Mouse (Mus musculus) hindbrain, embryonic 13.5 days (tissue): Measurements from ENCODE around the gene Tspan15. TPM values are rescaled to one million over a fixed set of nuclear protein-coding genes. Genes with fewer than 3 reads are reported as not detected.

Experiments used
- ATAC-seq: fragments of 200-750 bp; cut with Nextera tagmentation; 2 replicates; pipeline ENCODE4 v1.8.0; 2017; ENCODE audit warnings: moderate TSS enrichment; ENCODE audit not compliant: low FRiP score
- H3K27ac ChIP-seq: fragments of 300-500 bp; sonication (generic); 2 replicates; pipeline ENCODE4 v1.5.1; 2015; ENCODE audit warnings: inconsistent platforms, mild to moderate bottlenecking, moderate library complexity
- H3K27me3 ChIP-seq: fragments of 300-500 bp; sonication (generic); 2 replicates; pipeline ENCODE4 v1.6.1; 2015; ENCODE audit warnings: mild to moderate bottlenecking, inconsistent platforms
- H3K36me3 ChIP-seq: fragments of 300-500 bp; sonication (generic); 2 replicates; pipeline ENCODE4 v1.6.1; 2015; ENCODE audit warnings: mild to moderate bottlenecking, inconsistent platforms
- H3K4me1 ChIP-seq: fragments of 300-500 bp; sonication (generic); replicated peaks from 2 replicates; pipeline ENCODE4 v1.6.1; 2015; ENCODE audit warnings: inconsistent platforms
- H3K4me2 ChIP-seq: fragments of 300-500 bp; sonication (generic); 2 replicates; pipeline ENCODE4 v1.6.1; 2015; ENCODE audit warnings: inconsistent platforms, mild to moderate bottlenecking, moderate library complexity
- H3K4me3 ChIP-seq: fragments of 300-500 bp; sonication (generic); 2 replicates; pipeline ENCODE4 v1.5.1; 2015; ENCODE audit warnings: mild to moderate bottlenecking, inconsistent platforms
- H3K9ac ChIP-seq: fragments of 300-500 bp; sonication (generic); 2 replicates; pipeline ENCODE4 v1.6.1; 2015; ENCODE audit warnings: mild to moderate bottlenecking, inconsistent platforms
- H3K9me3 ChIP-seq: fragments of 300-500 bp; sonication (generic); 2 replicates; pipeline ENCODE4 v1.6.1; 2016; ENCODE audit warnings: inconsistent platforms
- WGBS: fragments of 180-500 bp; shearing (Covaris S2); methylation state at CpG from one replicate; pipeline ENCODE4 v1.1.7; 2015; 5-methylcytosine and 5-hydroxymethylcytosine counted together
- polyA plus RNA-seq: library from polyadenylated mRNA; unstranded; fragments of >200 nt; fragmentation: Nextera tagmentation; extraction: Ambion mirVana; gene quantifications from 2 replicates; pipeline ENCODE4 v1.2.1, GENCODE M21; 2015

Gene Tspan15
- 20.6 and 22.1 TPM in 2 replicates for polyA plus RNA-seq

- ATAC-seq: peak; percentile 96
- H3K36me3 ChIP-seq: no peaks in the 10 kb centered on the region
- peak within 1 kb of the TSS; percentile 75 for H3K9ac ChIP-seq
- H3K4me3 ChIP-seq: peak within 1 kb of the TSS; percentile 65
- H3K27ac ChIP-seq: no peak within 1 kb of the TSS
- H3K27me3 ChIP-seq: peaks cover 19% of the 10 kb centered on the region; the same call in 1 of the 2 replicates
- no peaks in the 10 kb centered on the region for H3K9me3 ChIP-seq
- peak within 1 kb of the TSS; percentile 95 for H3K4me2 ChIP-seq
- peaks cover 9% of the 10 kb centered on the region for H3K4me1 ChIP-seq
- WGBS: under 1% methylated on average over 59 of the region's 59 CpGs
Observed at GRCm38 (mm10) chr10:62230708-62231394, at the start of gene Tspan15. Tspan15 (minus strand) TSS chr10:62231251.

GRCm38 (mm10) chr10:62279671-62280070 is 48.6 kb upstream of the Tspan15 start:
- WGBS: 89% methylated on average over 4 of the region's 4 CpGs

GRCm38 (mm10) chr10:62279066-62279465 is 48.0 kb upstream of the Tspan15 start:
- Histone ChIP-seq H3K27me3 (no peaks in the 10 kb centered on the region), H3K9me3 (no peaks in the 10 kb centered on the region), H3K4me2 (no peak overlapping the region), H3K9ac (no peak overlapping the region), H3K27ac (no peak overlapping the region), H3K4me1 (no peaks in the 10 kb centered on the region), H3K4me3 (no peak overlapping the region), H3K36me3 (peaks cover 67% of the 10 kb centered on the region)
- ATAC-seq: no peak
- 66% methylated on average over 3 of the region's 3 CpGs for WGBS

More at GRCm38 (mm10) chr10:62279671-62280070, 48.6 kb upstream of the Tspan15 start:
- no peaks in the 10 kb centered on the region for H3K4me1 ChIP-seq
- ATAC-seq: no peak
- no peaks in the 10 kb centered on the region for H3K27me3 ChIP-seq
- no peak overlapping the region for H3K9ac ChIP-seq
- peaks cover 67% of the 10 kb centered on the region for H3K36me3 ChIP-seq
- no peaks in the 10 kb centered on the region for H3K9me3 ChIP-seq
- H3K4me3 ChIP-seq: no peak overlapping the region
- no peak overlapping the region for H3K4me2 ChIP-seq
- H3K27ac ChIP-seq: no peak overlapping the region

- Histone ChIP-seq H3K9ac (no peak overlapping the region), H3K4me2 (no peak overlapping the region), H3K27ac (no peak overlapping the region), H3K4me3 (no peak overlapping the region), H3K4me1 (no peaks in the 10 kb centered on the region), H3K9me3 (no peaks in the 10 kb centered on the region), H3K36me3 (peaks cover 68% of the 10 kb centered on the region), H3K27me3 (no peaks in the 10 kb centered on the region)
- ATAC-seq: no peak
- 95% methylated on average over 18 of the region's 19 CpGs for WGBS
Observed at GRCm38 (mm10) chr10:62277499-62278293, 46.6 kb upstream of the Tspan15 start.

- Histone ChIP-seq H3K36me3 (peaks cover 66% of the 10 kb centered on the region), H3K4me1 (no peaks in the 10 kb centered on the region), H3K4me3 (no peak overlapping the region), H3K9ac (no peak overlapping the region), H3K4me2 (no peak overlapping the region), H3K27ac (no peak overlapping the region), H3K9me3 (no peaks in the 10 kb centered on the region), H3K27me3 (no peaks in the 10 kb centered on the region)
- 41% methylated on average over 4 of the region's 4 CpGs for WGBS
- no peak for ATAC-seq
Observed at GRCm38 (mm10) chr10:62275235-62275634, 44.2 kb upstream of the Tspan15 start.

- Histone ChIP-seq H3K9me3 (no peaks in the 10 kb centered on the region), H3K4me1 (no peaks in the 10 kb centered on the region), H3K36me3 (peaks cover 58% of the 10 kb centered on the region), H3K4me2 (no peak overlapping the region), H3K27ac (no peak overlapping the region), H3K27me3 (peaks cover 3% of the 10 kb centered on the region; the same call in 1 of the 2 replicates), H3K4me3 (no peak overlapping the region), H3K9ac (no peak overlapping the region)
- 84% methylated on average over 16 of the region's 16 CpGs for WGBS
- ATAC-seq: no peak
Observed at GRCm38 (mm10) chr10:62269278-62269677, 38.2 kb upstream of the Tspan15 start.

GRCm38 (mm10) chr10:62264299-62264698 is 33.2 kb upstream of the Tspan15 start:
- ATAC-seq: no peak
- 84% methylated on average over 2 of the region's 2 CpGs for WGBS
- no peak overlapping the region for H3K4me3 ChIP-seq
- no peak overlapping the region for H3K9ac ChIP-seq
- H3K4me2 ChIP-seq: no peak overlapping the region
- peaks cover 8% of the 10 kb centered on the region for H3K27me3 ChIP-seq
- peaks cover 12% of the 10 kb centered on the region for H3K36me3 ChIP-seq
- no peaks in the 10 kb centered on the region for H3K4me1 ChIP-seq
- H3K9me3 ChIP-seq: no peaks in the 10 kb centered on the region
- no peak overlapping the region for H3K27ac ChIP-seq

GRCm38 (mm10) chr10:62261115-62261886 is 30.2 kb upstream of the Tspan15 start:
- Histone ChIP-seq H3K4me1 (no peaks in the 10 kb centered on the region), H3K9me3 (no peaks in the 10 kb centered on the region), H3K4me3 (no peak overlapping the region), H3K27me3 (peaks cover 11% of the 10 kb centered on the region), H3K9ac (no peak overlapping the region), H3K4me2 (no peak overlapping the region), H3K27ac (no peak overlapping the region), H3K36me3 (no peaks in the 10 kb centered on the region)
- WGBS: 19% methylated on average over 18 of the region's 18 CpGs
- ATAC-seq: peak; percentile 49; the same call in 1 of the 2 replicates

- H3K4me1 ChIP-seq: no peaks in the 10 kb centered on the region
- H3K4me2 ChIP-seq: no peak overlapping the region
- no peak overlapping the region for H3K27ac ChIP-seq
- WGBS: 91% methylated on average over 5 of the region's 5 CpGs
- no peaks in the 10 kb centered on the region for H3K36me3 ChIP-seq
- no peak for ATAC-seq
- peaks cover 8% of the 10 kb centered on the region; the same call in 1 of the 2 replicates for H3K27me3 ChIP-seq
- no peak overlapping the region for H3K4me3 ChIP-seq
- H3K9ac ChIP-seq: no peak overlapping the region
- no peaks in the 10 kb centered on the region for H3K9me3 ChIP-seq
Observed at GRCm38 (mm10) chr10:62258298-62258697, 27.2 kb upstream of the Tspan15 start.

- Histone ChIP-seq H3K4me3 (no peak overlapping the region), H3K27ac (no peak overlapping the region), H3K36me3 (no peaks in the 10 kb centered on the region), H3K9me3 (no peaks in the 10 kb centered on the region), H3K4me1 (peaks cover 4% of the 10 kb centered on the region; the same call in 1 of the 2 replicates), H3K9ac (no peak overlapping the region), H3K27me3 (0 out of 2 replicates have a peak, but pooled peaks cover 1% of the 10 kb centered on the region), H3K4me2 (no peak overlapping the region)
- 91% methylated on average over 27 of the region's 27 CpGs for WGBS
- ATAC-seq: no peak
Observed at GRCm38 (mm10) chr10:62252496-62253235, 21.6 kb upstream of the Tspan15 start.

GRCm38 (mm10) chr10:62252000-62252488 is 21.0 kb upstream of the Tspan15 start, which contains the start of gene Tacr2:
Tacr2 (plus strand) TSS chr10:62252438.
- H3K27me3 ChIP-seq: no peaks in the 10 kb centered on the region
- peaks cover 10% of the 10 kb centered on the region; the same call in 1 of the 2 replicates for H3K4me1 ChIP-seq
- no peak within 1 kb of the TSS for H3K9ac ChIP-seq
- no peak within 1 kb of the TSS for H3K27ac ChIP-seq
- H3K9me3 ChIP-seq: no peaks in the 10 kb centered on the region
- H3K4me3 ChIP-seq: no peak within 1 kb of the TSS
- no peak for ATAC-seq
- no peak within 1 kb of the TSS for H3K4me2 ChIP-seq
- 44% methylated on average over 12 of the region's 12 CpGs for WGBS
- H3K36me3 ChIP-seq: no peaks in the 10 kb centered on the region
